Mouse (Mus musculus): ENCODE measurements at regions not wholly inside any gene's neighbourhood (a gene's known extent, or its start where the extent isn't known, plus 50 kb on each side); places are given as distances from the start of the nearest gene placed in this dataset.

DNA sequence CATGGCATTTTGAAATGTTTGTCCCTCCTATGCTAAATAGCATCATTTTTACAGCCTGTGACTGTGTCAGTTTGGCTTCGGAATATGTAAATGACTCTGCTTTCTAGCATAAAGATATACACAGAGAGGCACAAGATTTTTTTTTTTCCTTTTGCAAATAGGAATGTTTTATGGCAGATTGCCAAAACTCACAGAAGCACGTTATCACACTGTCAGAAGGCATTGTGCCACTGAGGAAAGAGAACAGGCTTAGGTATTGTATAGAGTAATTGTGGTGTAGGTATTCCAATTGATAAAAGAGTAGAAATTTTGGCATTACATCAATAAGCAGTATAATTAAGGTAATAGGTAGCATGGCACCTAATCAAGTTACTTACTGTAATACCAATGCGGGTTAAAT is 988.5 kb upstream of the Tenm2 start:
- no peak for DNase-seq

DNA sequence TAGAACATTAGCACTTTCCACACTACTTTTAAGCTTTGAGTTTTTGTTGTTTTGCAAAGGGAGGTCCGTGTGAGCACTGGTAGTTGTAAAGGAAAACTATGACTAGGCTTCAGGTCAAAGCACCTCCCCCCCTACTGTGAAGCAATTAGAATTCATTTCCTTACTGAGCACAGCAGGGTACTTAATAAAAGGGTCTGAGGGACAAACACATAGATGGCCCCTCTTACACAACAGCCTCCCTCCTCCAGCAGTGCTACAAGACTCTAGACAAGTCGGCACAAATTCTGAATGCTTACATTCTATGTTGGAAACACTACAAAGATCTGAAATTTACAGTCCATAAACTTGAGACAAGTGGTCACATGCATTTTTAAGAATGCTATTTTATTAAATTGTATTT is 967.6 kb upstream of the Tenm2 start:
- DNase-seq: no peak

DNA sequence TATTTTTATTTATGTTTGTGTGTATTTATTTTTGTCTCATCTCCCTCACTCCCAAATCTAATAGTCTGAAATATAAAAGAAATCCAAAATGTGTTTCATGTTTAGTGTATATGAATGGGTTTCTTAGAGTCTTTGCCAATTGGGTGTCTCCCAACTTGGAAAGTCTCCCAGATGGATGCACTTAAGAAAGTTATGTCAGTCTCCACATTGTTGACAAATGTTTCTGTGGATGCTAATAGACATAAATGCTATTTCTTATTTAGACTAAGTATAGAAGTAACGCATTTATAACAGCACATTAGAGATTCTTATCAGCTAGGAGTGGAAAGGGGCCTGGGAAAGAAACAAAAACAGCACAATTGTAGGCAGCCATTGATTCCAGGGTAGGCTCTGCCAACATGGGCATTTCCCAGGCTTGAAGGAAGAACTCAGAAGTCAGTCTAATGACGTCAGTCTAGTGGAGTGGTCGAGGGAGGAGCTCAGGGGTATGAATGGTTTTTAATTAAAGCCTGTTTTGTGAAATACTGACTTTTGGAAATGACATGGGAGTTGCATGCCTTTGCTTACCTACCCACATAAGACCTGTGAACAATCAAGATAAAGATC is 965.5 kb upstream of the Tenm2 start:
- no peak for DNase-seq

GRCm38 (mm10) chr11:38193719-38194118 is 958.0 kb upstream of the Tenm2 start:
- DNase-seq: no peak

DNA sequence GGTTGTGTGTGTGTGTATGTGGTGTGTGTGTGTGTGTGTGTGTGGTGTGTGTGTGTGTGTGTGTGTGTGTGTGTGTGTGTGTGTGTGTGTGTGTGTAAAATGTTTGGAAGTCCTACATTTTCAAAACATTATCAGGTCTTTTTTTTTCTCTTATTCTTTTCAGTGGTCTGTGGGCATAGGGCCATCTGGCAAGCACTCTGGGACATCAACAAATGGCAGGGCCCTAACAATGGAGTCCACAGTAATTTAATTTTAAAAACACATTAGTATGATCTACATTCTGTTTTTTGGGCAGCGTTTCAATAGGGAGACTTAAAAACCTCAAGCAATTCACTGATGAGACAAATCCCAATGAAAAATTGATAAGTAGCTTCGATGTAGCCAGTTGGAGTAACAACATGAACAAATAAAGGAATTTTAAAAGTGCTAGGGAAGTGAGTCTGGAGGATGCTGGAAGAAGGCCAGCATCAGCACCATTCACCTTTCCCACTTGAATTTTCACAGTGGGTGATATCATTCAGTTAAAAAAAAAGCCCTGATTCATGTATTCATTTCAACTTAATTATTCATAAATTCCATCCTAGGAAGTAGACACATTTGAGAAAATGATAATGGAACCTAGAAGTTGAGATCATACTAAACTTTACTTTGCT is 956.3 kb upstream of the Tenm2 start:
- DNase-seq: no peak

- no peak for DNase-seq
Measured at GRCm38 (mm10) chr11:38191437-38191836, 955.7 kb upstream of the Tenm2 start.

DNA sequence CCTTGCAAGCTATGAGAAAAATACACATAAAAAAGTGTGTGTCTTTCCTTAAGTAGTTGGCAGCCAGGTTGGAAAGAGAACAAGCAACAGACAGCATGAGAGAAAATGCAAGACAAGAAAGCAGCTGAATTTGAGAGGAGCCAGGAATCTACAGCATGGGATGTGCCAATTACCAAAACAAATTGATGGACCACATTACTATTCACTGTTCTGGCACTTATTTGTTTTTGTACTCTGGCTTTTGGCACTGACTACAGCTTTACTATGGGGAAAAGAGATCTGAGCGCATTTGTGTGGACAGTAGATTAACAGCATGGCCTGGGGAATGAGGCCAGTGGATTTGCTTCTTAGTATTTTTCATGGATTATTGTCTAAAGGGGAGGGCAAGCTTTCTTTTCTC is 935.0 kb upstream of the Tenm2 start:
- no peak for DNase-seq

DNA sequence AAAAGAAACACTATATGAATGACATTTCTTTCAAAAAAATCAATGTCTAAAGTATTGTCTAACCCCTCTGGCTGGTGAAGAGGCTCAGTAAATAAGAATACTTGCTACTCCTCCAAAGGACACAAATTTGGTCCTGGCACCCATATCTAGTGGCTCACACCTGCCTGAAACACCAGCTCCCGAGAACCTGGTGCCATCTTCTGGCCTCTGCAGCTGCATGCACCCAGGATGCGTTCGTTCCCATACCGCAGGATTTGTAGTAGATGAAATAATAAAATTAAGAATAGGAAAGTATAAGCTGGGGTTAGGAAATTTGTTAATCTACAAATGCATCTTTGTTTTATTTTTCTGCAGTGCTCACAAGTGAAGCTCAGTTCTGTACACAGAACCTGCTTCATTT is 922.5 kb upstream of the Tenm2 start:
- no peak for DNase-seq

- no peak for DNase-seq
Measured at GRCm38 (mm10) chr11:38156944-38157343, 921.2 kb upstream of the Tenm2 start.

DNA sequence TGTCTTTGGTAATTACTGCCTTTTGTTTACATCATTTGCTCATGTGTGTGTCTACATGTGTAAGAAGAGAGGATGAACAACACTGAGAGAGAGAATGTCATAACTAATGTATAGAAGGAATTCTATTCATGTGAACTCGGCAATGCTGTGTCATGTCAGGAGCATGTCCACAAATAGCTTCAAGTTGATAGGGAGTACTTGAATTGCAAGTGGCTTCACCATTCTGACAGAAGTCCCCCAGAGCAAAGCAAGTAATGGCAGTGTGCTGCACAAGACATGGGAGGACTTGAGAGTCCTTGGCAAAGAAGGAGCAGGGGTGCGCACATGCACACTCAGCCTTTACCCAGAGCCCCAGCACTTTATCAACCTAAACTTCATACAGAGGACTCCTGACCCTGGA is 919.9 kb upstream of the Tenm2 start:
- DNase-seq: no peak

- no peak for DNase-seq
Measured at GRCm38 (mm10) chr11:38143436-38143835, 907.7 kb upstream of the Tenm2 start.

DNA sequence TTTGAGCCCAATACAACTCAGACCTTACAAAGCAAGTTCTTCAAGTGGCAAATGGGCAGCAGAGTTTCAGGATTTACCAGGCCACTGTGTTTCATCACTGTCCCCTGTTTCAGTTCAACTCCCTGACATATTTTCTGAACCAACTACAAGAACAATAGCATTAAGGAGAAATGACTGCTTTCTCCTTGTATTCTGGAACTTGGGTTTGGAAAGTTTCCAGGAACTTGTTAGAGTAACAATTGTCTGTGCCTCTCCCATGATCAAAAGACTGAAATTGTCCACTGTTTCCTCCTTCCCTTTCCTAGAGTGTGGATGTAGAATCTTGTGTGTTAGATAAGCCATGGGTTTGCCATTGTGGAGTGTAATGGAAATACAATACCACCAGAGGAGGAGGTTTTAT is 893.1 kb upstream of the Tenm2 start:
- no peak for DNase-seq

GRCm38 (mm10) chr11:38123789-38124330 is 888.1 kb upstream of the Tenm2 start:
- no peak for DNase-seq

DNA sequence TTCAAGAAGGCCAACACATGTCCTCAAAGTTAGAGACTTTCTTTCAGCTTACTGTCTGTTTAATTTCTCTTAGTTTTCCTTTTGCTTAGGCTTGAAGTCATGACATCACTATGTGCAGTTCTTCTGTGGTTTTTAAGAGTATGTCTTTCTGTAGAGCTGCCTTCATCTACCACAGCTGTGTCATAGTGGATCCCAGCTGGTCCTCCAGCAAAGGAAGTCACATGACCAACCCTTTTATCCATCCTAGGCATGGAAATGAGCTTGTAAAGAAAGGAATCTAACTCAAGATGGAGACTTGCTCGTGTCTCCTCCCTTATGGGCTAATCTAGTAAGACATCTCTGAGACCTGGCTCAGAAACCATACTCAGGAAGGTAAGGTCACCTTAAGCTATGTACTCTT is 886.7 kb upstream of the Tenm2 start:
- DNase-seq: no peak

DNA sequence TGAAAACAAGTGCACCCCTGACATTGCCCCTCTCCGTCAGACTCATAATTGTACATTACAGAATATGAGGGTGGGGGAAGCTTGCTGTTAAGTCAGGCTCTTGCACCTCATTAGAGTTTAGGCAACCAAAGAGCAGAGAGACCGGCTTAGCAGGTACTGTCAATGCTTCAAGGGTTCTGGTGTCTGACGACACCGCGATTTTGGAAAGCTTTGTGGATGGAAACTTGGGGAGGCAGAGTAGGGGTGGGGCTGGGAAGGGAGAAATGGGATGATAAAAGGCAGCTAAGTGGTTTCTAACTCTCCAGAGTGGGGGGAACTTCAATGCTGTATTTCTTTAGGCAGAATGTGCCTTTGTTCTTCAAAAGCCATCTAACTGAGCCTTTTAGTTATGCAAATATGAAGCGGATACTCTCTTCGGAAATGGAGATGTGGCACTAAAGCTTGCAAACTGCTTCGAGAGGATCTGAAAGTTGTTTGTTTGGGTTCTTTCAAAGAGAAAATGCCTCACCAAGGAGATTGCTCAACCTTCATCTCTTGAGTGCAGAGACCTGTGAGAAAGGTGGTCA is 885.4 kb upstream of the Tenm2 start:
- no peak for DNase-seq

DNA sequence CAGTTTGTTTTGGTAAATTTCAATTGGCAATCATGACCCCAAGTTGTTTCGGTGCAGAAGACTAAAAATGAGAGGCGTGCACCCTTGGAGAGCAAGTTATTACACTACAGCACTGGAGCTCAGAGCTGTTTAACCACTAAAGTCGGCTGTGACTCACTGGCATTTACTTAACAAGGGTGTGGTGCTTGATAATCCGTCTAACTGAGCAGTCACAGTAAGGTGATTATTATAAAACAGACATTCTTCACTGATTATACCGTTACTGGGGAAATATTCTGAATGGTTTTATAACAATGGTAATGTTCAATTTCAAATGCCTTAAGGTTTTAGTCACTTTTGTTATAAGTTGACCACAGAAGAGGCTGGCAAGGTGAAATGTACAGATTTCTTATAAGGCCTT is 882.0 kb upstream of the Tenm2 start:
- no peak for DNase-seq

DNA sequence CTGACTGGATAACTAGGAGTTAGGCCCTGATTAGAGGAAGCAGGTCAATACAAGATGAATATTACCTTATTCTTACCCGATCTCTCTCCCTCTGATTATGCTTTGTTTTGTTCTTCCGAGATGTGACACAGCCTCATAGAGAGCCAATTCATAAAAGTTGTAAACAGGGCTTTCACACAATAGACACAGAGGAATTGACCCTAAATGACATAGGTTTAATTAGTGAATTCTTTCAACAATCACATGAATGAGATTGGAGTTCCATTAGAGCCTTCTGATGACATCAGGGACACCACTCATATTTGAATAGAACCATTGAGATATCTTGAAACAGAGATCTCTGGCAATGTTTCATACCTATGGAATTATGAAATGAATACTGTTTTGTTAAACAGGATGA is 856.4 kb upstream of the Tenm2 start:
- DNase-seq: no peak

DNA sequence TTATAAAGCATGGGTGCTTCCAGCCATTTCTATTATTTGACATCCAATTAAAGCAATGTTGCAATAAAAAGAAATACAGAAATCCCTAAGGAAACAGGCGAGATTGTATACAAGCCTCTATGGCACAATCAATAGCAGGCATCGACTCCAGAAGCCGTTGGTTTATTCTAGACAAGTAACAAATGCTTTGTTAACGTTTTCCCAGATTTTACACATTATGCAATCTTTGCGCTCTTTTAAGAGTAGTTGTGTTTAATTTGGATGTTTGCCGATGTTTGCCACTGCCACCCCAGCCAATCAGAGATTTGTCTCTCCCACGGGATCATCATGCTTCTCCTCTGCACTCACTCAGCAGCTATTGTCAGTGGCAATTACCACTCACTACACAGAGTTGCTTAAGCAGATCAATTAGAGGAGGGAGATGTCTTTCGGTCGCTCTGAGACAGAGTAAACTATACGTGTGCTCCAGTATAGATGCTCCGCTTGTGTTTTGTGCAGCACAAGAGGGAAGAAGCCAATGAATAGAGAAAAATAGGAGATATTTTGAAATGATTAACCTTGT is 839.5 kb upstream of the Tenm2 start:
- DNase-seq: no peak

GRCm38 (mm10) chr11:38069635-38070034 is 833.9 kb upstream of the Tenm2 start:
- no peak for DNase-seq

DNA sequence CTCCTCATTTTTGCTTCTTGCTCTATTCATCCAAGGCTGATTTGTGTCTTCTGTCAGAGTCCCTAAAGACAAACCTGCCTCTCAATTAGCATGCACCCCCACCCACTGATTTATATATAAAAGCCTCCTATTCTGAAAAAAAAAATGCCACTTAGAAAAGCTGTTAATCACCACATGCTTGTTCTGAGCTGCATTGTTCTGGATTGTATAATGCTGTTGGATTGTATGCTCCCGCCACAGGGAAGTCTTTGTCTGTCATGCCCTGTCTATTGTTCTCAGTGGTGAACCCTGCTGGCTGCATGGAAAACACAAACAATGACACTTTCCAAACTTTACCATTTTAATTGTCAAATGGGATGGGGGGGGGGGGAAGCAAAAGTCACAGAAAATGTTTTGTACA is 831.9 kb upstream of the Tenm2 start:
- DNase-seq: no peak

DNA sequence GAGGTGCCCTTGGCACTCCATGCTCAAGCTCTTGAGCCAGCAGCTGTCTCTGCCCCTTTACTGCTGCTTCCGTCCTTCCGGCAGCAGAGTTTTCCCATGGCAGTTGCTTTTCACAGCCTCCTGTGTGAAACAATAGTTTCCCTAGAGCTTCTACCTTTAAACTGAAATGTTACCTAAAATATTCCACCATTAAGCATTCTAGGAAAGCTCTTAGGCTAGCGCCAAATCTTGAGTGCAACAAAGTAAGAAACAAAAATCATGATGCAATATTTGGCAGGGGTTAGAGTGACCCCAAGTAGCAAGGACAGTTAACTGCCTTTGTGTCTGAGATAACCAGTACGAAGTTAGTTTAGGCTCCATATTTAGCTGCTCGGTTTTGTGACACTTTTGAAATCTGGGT is 830.3 kb upstream of the Tenm2 start:
- DNase-seq: no peak

GRCm38 (mm10) chr11:38060105-38060504 is 824.3 kb upstream of the Tenm2 start:
- no peak for DNase-seq

- DNase-seq: no peak
Measured at GRCm38 (mm10) chr11:38058896-38059295, 823.1 kb upstream of the Tenm2 start.

DNA sequence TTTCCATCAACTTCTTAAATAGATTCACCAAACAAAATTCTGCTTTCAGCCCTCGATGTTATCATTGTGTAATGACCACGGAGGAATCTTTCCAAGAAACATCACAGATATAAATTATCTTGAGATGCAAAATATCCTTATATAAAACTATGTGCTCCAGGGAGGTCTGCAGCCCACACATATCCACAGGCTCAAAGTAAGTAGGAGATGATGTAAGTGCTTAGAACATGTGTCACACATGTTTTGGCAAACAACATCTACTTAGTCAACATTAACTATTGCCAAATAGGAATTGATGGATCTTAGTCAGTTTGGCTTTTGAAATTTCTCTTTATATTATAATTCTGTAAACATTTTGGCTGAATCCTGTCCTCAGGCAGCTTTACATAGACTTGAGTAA is 800.8 kb upstream of the Tenm2 start:
- no peak for DNase-seq
